Mouse (Mus musculus): Measurements from ENCODE around the gene Tm9sf2.

- TF ChIP-seq GATA1 (IDR thresholded peaks at IDR 0.05; ENCODE audit: borderline replicate concordance, low read length): no peak
- TF ChIP-seq FLI1 (IDR thresholded peaks at IDR 0.05; ENCODE audit: low read length): no peak
These were observed 84.2 kb downstream of the Tm9sf2 start for GRCm38 (mm10) chr14:122190941-122191510.

All from megakaryocyte, embryonic 14.5 days (primary cell).